ENCODE assay signal across 13 mouse cellular contexts in the genomic region with DNA sequence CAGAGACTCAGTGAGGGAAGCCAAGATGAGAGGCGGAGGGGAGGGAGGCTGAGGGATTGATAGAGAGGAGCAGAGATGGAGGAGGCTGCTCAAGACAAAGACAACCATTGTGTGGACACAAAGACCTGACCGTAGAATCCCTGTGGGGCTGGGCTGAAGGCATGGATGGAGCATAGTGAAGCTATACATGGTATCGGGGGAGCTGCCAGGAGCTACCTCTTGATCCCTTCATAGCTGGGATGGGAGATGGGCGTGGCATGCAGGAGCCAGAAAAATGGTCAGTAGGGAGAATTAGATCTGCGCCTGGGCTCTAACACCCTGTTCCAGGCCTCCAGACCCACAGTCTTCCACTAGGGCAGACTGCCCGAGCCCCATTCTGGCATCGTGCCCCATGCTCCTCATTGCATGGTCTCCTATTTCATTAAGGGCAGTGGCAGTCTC. TPM values are rescaled to one million over a fixed set of nuclear protein-coding genes. Genes with fewer than 3 reads are reported as not detected.
DNase-seq lines count a peak whose midpoint lies in the region; ATAC-seq lines count a peak whose summit lies in the region.
"Had no signal": no experiment of that assay in that cellular context is flagged by ENCODE, and none has a peak within 500 bp of the region (broad histone marks: within the 10 kb centered on the region; RNA-seq: fewer than 3 reads in every experiment).

No protein-coding gene starts in this region.

- H3K27ac ChIP-seq in hindbrain, embryonic 16.5 days (ENCODE audit: low read depth, low read length), result peak overlapping the region; percentile 42; the same call in 1 of the 2 replicates
- H3K27ac ChIP-seq in hindbrain, embryonic 10.5 days, result no peak overlapping the region
- H3K27ac ChIP-seq: macrophage had no signal

- no peaks in the 10 kb centered on the region; the same call in 1 of the 2 replicates for H3K4me1 ChIP-seq in hindbrain, embryonic 16.5 days (ENCODE audit: control insufficient read depth, insufficient read depth, low read depth, low read length)
- peaks cover 29% of the 10 kb centered on the region for H3K4me1 ChIP-seq in hindbrain, embryonic 10.5 days (replicated peaks)

- H3K4me2 ChIP-seq in hindbrain, embryonic 16.5 days (ENCODE audit: low read length), result no peak overlapping the region

- H3K9ac ChIP-seq in hindbrain, embryonic 16.5 days (ENCODE audit: low read depth, low read length), result no peak overlapping the region

- DNase-seq in cerebellum, postnatal 14 days, result peak; percentile 59 to 71
- no peak for DNase-seq in cerebellum, adult 11 months
- DNase-seq in hindbrain, embryonic 10.5 days (ENCODE audit: low spot score), result no peak
- peak; percentile 21 for DNase-seq in right cerebral cortex, adult 18-20 months
- DNase-seq in right cerebral cortex, adult 2 months (ENCODE audit: low spot score in 2 of 2), result no peak
- peak; percentile 76 for DNase-seq in testis, postnatal 10 days (ENCODE audit: low spot score)
- DNase-seq: adrenal gland, adult 8-10 months; cerebellum, postnatal 36 days had no signal

- H3K27me3 ChIP-seq in hindbrain, embryonic 16.5 days (replicated peaks; ENCODE audit: control insufficient read depth, insufficient read depth, low read length), result peaks cover 12% of the 10 kb centered on the region
- peaks cover 45% of the 10 kb centered on the region for H3K27me3 ChIP-seq in hindbrain, embryonic 10.5 days (ENCODE audit: insufficient read depth, poor library complexity, severe bottlenecking)

- ATAC-seq in hindbrain, embryonic 16.5 days, result peak; percentile 82
- no peak for ATAC-seq in megakaryocyte progenitor cell, adult 5-6 weeks (replicated peaks; ENCODE audit: poor library complexity)

- 45% methylated on average over 7 of the region's 7 CpGs for WGBS in hindbrain, embryonic 16.5 days
- 66% methylated on average over 7 of the region's 7 CpGs for WGBS in hindbrain, embryonic 10.5 days

- H3K36me3 ChIP-seq in hindbrain, embryonic 16.5 days (ENCODE audit: control insufficient read depth, insufficient read depth, low read length), result no peaks in the 10 kb centered on the region
- no peaks in the 10 kb centered on the region for H3K36me3 ChIP-seq in hindbrain, embryonic 10.5 days
- H3K36me3 ChIP-seq: G1E had no signal

- no peaks in the 10 kb centered on the region for H3K9me3 ChIP-seq in hindbrain, embryonic 16.5 days (ENCODE audit: control insufficient read depth, low read length)
- no peaks in the 10 kb centered on the region for H3K9me3 ChIP-seq in hindbrain, embryonic 10.5 days
- H3K9me3 ChIP-seq: G1E had no signal

- H3K4me3 ChIP-seq in hindbrain, embryonic 16.5 days (ENCODE audit: low read length), result no peak overlapping the region
- no peak overlapping the region for H3K4me3 ChIP-seq in hindbrain, embryonic 10.5 days
- H3K4me3 ChIP-seq: erythroblast, embryonic 14.5 days had no signal

RNA-seq across cellular contexts. Expression of a gene that starts 4.4 kb away (rescaled TPM):
- polyA plus RNA-seq in hindbrain, embryonic 16.5 days (2015; fragmentation: Nextera tagmentation; extraction: Ambion mirVana), result 0.32 and 0.64 TPM in 2 replicates
- polyA plus RNA-seq in hindbrain, embryonic 10.5 days (2016; fragmentation: Nextera tagmentation; extraction: Ambion mirVana), result 0.86 and 0.89 TPM in 2 replicates
- 5.5 and 5.7 TPM in 2 replicates for total RNA-seq in megakaryocyte progenitor cell, adult 5-6 weeks (2015)
- 6.8 and 6.9 TPM in 2 replicates for total RNA-seq in megakaryocyte progenitor cell, adult 5-6 weeks (2017)
- polyA plus RNA-seq: G1E had no signal

RNA-seq across cellular contexts. Expression of a gene that starts 42.6 kb away (rescaled TPM):
- polyA plus RNA-seq in hindbrain, embryonic 16.5 days (2015; fragmentation: Nextera tagmentation; extraction: Ambion mirVana), result 2.7 and 4.8 TPM in 2 replicates
- polyA plus RNA-seq in hindbrain, embryonic 10.5 days (2016; fragmentation: Nextera tagmentation; extraction: Ambion mirVana), result 2.3 and 3.3 TPM in 2 replicates
- 0.42 and 0.49 TPM in 2 replicates for total RNA-seq in megakaryocyte progenitor cell, adult 5-6 weeks (2015)
- 0.04 TPM in 1 of 2 replicates, not detected in the other for total RNA-seq in megakaryocyte progenitor cell, adult 5-6 weeks (2017)

Comparison
In these comparisons a context has a peak if more than half of its experiments do, and no peak if none do; other contexts are left out.
1. DNase-seq: peak in cerebellum, postnatal 14 days (2 of 2), right cerebral cortex, adult 18-20 months (single experiment) and testis, postnatal 10 days (single experiment); none in cerebellum, adult 11 months (single experiment), hindbrain, embryonic 10.5 days (single experiment) and right cerebral cortex, adult 2 months (0 of 2).